Mouse (Mus musculus): ENCODE data around the gene Slc27a5.

GRCm38 (mm10) chr7:13006011-13006410, 8.0 kb upstream of the Slc27a5 start:
- TF ChIP-seq CTCF (IDR thresholded peaks at IDR 0.05; ENCODE audit: low read depth, low read length) (no peak), POLR2A (IDR thresholded peaks at IDR 0.05; ENCODE audit: insufficient read depth, low read length) (no peak), EP300 (IDR thresholded peaks at IDR 0.05; ENCODE audit: insufficient read depth, low read depth, low read length) (no peak)
